Mouse (Mus musculus) kidney, adult 18-20 months (tissue): ENCODE results near the gene Gm9844.

Experiments used
- DNase-seq: peaks from one replicate; pipeline ENCODE4 v3.0.0; 2021

The Gm9844 gene

GRCm38 (mm10) chr7:24902264-24902629 lies 40.2 kb downstream of the Gm9844 start:
- no peak for DNase-seq

GRCm38 (mm10) chr7:24902630-24903443 lies 40.8 kb downstream of the Gm9844 start, which contains the start of gene Arhgef1:
Gene Arhgef1 (plus strand): TSS chr7:24902912.
- peak; percentile 83 for DNase-seq

GRCm38 (mm10) chr7:24903444-24903825 lies 41.4 kb downstream of the Gm9844 start:
- DNase-seq = no peak

- DNase-seq = peak; percentile 96
Measured at GRCm38 (mm10) chr7:24904070-24904483, 42.1 kb downstream of the Gm9844 start.

- DNase-seq = peak; percentile 66
Measured at GRCm38 (mm10) chr7:24904936-24905335, 42.9 kb downstream of the Gm9844 start.

GRCm38 (mm10) chr7:24906551-24906950 lies 44.5 kb downstream of the Gm9844 start:
- DNase-seq = no peak

GRCm38 (mm10) chr7:24907211-24907748 lies 45.3 kb downstream of the Gm9844 start:
- no peak for DNase-seq
